9 mouse cellular contexts compared by ENCODE assay signal in the genomic region with DNA sequence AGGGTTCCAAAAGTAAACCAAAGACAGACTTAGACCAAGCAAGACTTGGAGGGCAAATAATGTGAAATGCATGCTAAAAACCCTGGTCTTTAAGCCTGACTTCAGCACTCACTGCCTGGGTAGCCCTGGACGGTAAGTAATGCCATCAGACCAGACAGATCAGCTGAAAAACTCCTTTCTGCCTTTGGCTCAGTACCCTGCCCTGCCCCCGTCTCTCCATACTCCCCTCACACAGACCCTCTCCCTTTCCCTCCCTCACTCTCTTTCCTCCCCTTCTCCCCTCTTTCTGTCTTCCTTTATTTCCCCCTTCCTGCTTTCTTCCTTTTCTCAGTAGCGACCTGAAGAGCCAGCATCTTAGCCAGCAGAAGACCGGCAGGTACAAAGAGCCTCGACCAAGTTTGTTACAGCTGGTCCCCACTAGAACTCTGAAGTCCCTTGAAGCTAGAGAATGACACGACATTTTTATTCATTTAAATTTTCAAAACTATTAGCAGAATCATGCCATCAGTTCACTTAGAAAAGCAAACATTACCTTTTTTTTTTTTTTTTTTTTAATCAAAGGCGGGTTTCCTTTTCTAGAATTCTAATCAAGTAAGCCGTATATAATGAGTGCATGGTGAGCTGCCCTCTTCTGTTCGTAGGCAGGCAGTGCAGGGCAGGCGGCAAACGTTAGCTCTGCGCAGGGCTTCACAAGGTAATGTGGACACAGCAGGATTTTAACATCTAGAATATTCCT. TPM values are rescaled to one million over a fixed set of nuclear protein-coding genes. Genes with fewer than 3 reads are reported as not detected.
DNase-seq lines count a peak whose midpoint lies in the region; ATAC-seq and TF ChIP-seq lines count a peak whose summit lies in the region.
"Had no signal": no experiment of that assay in that cellular context is flagged by ENCODE, and none has a peak within 500 bp of the region (broad histone marks: within the 10 kb centered on the region; RNA-seq: fewer than 3 reads in every experiment).

No protein-coding gene starts in this region.

- no peaks in the 10 kb centered on the region for H3K4me1 ChIP-seq in heart, postnatal 0 days (ENCODE audit: control insufficient read depth, insufficient read depth)
- no peaks in the 10 kb centered on the region for H3K4me1 ChIP-seq in heart, embryonic 12.5 days (replicated peaks)
- H3K4me1 ChIP-seq in forebrain, embryonic 13.5 days, result no peaks in the 10 kb centered on the region
- H3K4me1 ChIP-seq in intestine, embryonic 16.5 days (ENCODE audit: control insufficient read depth, insufficient read depth, low read length), result no peaks in the 10 kb centered on the region
- H3K4me1 ChIP-seq: limb, embryonic 15.5 days had no signal

- no peaks in the 10 kb centered on the region for H3K36me3 ChIP-seq in heart, postnatal 0 days (replicated peaks; ENCODE audit: control insufficient read depth, insufficient read depth, low read length)
- H3K36me3 ChIP-seq in heart, embryonic 12.5 days, result no peaks in the 10 kb centered on the region
- no peaks in the 10 kb centered on the region for H3K36me3 ChIP-seq in forebrain, embryonic 13.5 days (ENCODE audit: poor library complexity, severe bottlenecking)
- H3K36me3 ChIP-seq in intestine, embryonic 16.5 days (ENCODE audit: control insufficient read depth, insufficient read depth, low read length), result no peaks in the 10 kb centered on the region
- H3K36me3 ChIP-seq: limb, embryonic 15.5 days had no signal

- no peak for TF ChIP-seq EP300 in heart, postnatal 0 days (IDR thresholded peaks at IDR 0.05; ENCODE audit: low read depth)

- TF ChIP-seq CTCF in heart, postnatal 0 days (IDR thresholded peaks at IDR 0.05; ENCODE audit: low read depth), result peak; percentile 77

- no peak overlapping the region for H3K4me2 ChIP-seq in heart, postnatal 0 days (ENCODE audit: low read depth, low read length)
- no peak overlapping the region for H3K4me2 ChIP-seq in heart, embryonic 12.5 days
- 0 out of 2 replicates have a peak overlapping the region, but pooled peaks have one; percentile 9 for H3K4me2 ChIP-seq in forebrain, embryonic 13.5 days
- no peak overlapping the region for H3K4me2 ChIP-seq in intestine, embryonic 16.5 days (ENCODE audit: low read depth, low read length)
- H3K4me2 ChIP-seq: limb, embryonic 15.5 days had no signal

- intact Hi-C loops in left cerebral cortex, postnatal 4 days (cut with DNase I), result loop anchor here (5.0 to 10.0 kb wide), 2 partner anchors 133 to 525 kb away; no protein-coding TSS in a partner anchor

- no peak overlapping the region for H3K4me3 ChIP-seq in heart, postnatal 0 days (ENCODE audit: low read depth, low read length)
- no peak overlapping the region for H3K4me3 ChIP-seq in heart, embryonic 12.5 days
- H3K4me3 ChIP-seq in forebrain, embryonic 13.5 days, result no peak overlapping the region
- H3K4me3 ChIP-seq in intestine, embryonic 16.5 days (ENCODE audit: low read length), result no peak overlapping the region
- H3K4me3 ChIP-seq: limb, embryonic 15.5 days had no signal

- ATAC-seq in heart, postnatal 0 days (ENCODE audit: insufficient read depth, low read depth), result peak; percentile 67; the same call in 1 of the 2 replicates
- no peak for ATAC-seq in heart, embryonic 12.5 days (ENCODE audit: insufficient number of reproducible peaks, low FRiP score)
- ATAC-seq in forebrain, embryonic 13.5 days, result peak; percentile 91
- 0 out of 2 replicates have a peak, but pooled peaks have one; percentile 52 for ATAC-seq in intestine, embryonic 16.5 days
- ATAC-seq in monocyte, adult 5-6 weeks (replicated peaks; ENCODE audit: insufficient number of reproducible peaks, low FRiP score, low TSS enrichment, poor library complexity, severe bottlenecking), result no peak

- no peak overlapping the region for H3K9ac ChIP-seq in heart, postnatal 0 days (replicated peaks; ENCODE audit: low read depth, low read length)
- no peak overlapping the region for H3K9ac ChIP-seq in heart, embryonic 12.5 days
- no peak overlapping the region for H3K9ac ChIP-seq in forebrain, embryonic 13.5 days
- no peak overlapping the region for H3K9ac ChIP-seq in intestine, embryonic 16.5 days (ENCODE audit: low read depth, low read length)
- H3K9ac ChIP-seq: limb, embryonic 15.5 days had no signal

- H3K27ac ChIP-seq in heart, postnatal 0 days (ENCODE audit: low read depth), result no peak overlapping the region
- H3K27ac ChIP-seq in heart, embryonic 12.5 days (ENCODE audit: poor library complexity, severe bottlenecking), result no peak overlapping the region
- no peak overlapping the region for H3K27ac ChIP-seq in forebrain, embryonic 13.5 days
- no peak overlapping the region for H3K27ac ChIP-seq in intestine, embryonic 16.5 days (ENCODE audit: low read length)
- H3K27ac ChIP-seq: limb, embryonic 15.5 days had no signal

- 0 out of 2 replicates have a peak, but pooled peaks cover 10% of the 10 kb centered on the region for H3K27me3 ChIP-seq in heart, postnatal 0 days (ENCODE audit: control insufficient read depth, insufficient read depth, low read length)
- no peaks in the 10 kb centered on the region for H3K27me3 ChIP-seq in heart, embryonic 12.5 days (replicated peaks)
- H3K27me3 ChIP-seq in forebrain, embryonic 13.5 days, result no peaks in the 10 kb centered on the region
- H3K27me3 ChIP-seq in intestine, embryonic 16.5 days (replicated peaks; ENCODE audit: control insufficient read depth, insufficient read depth, low read length), result no peaks in the 10 kb centered on the region
- H3K27me3 ChIP-seq: limb, embryonic 15.5 days had no signal

- no peaks in the 10 kb centered on the region for H3K9me3 ChIP-seq in heart, postnatal 0 days (replicated peaks; ENCODE audit: control insufficient read depth, low read length)
- H3K9me3 ChIP-seq in heart, embryonic 12.5 days (replicated peaks), result no peaks in the 10 kb centered on the region
- H3K9me3 ChIP-seq in forebrain, embryonic 13.5 days (replicated peaks), result no peaks in the 10 kb centered on the region
- no peaks in the 10 kb centered on the region for H3K9me3 ChIP-seq in intestine, embryonic 16.5 days (ENCODE audit: control insufficient read depth, low read length)
- H3K9me3 ChIP-seq: limb, embryonic 15.5 days had no signal

- WGBS in heart, postnatal 0 days, result 24% methylated on average over 12 of the region's 12 CpGs
- 23% methylated on average over 12 of the region's 12 CpGs for WGBS in heart, embryonic 12.5 days
- WGBS in forebrain, embryonic 13.5 days, result 25% methylated on average over 12 of the region's 12 CpGs
- WGBS in intestine, embryonic 16.5 days, result 26% methylated on average over 12 of the region's 12 CpGs

- peak; percentile 44 for DNase-seq in heart, postnatal 0 days (ENCODE audit: low spot score)
- DNase-seq in adrenal gland, postnatal 36 days, result peak; percentile 46 to 58
- peak; percentile 45 for DNase-seq in left cerebral cortex, postnatal 4 days
- peak; percentile 42 for DNase-seq in naive thymus-derived CD4-positive, alpha-beta T cell, adult 2 months (ENCODE audit: low read depth)

RNA-seq across cellular contexts. Expression of a gene that starts 48.5 kb away (rescaled TPM):
- 3.5 and 3.6 TPM in 2 replicates for total RNA-seq in heart, postnatal 0 days (2014; rRNA removed; ENCODE audit: low replicate concordance)
- polyA plus RNA-seq in heart, postnatal 0 days (2015; fragmentation: Nextera tagmentation; extraction: Ambion mirVana), result 1.7 and 1.9 TPM in 2 replicates
- polyA plus RNA-seq in heart, embryonic 12.5 days (2016; fragmentation: Nextera tagmentation; extraction: Ambion mirVana), result 5.1 and 6.0 TPM in 2 replicates
- 10 to 100 TPM; 19.1 to 22.3 TPM for total RNA-seq in adrenal gland, postnatal 36 days (2021)
- polyA plus RNA-seq in forebrain, embryonic 13.5 days (2015; fragmentation: Nextera tagmentation; extraction: Ambion mirVana), result 7.6 and 8.5 TPM in 2 replicates
- polyA plus RNA-seq in intestine, embryonic 16.5 days (2015; fragmentation: Nextera tagmentation; extraction: Ambion mirVana), result 2.9 and 3.0 TPM in 2 replicates
- total RNA-seq in left cerebral cortex, postnatal 4 days (2021), result 10 to 100 TPM; 41.2 to 43.3 TPM
- total RNA-seq in monocyte, adult 5-6 weeks (2017), result 1.1 to 3.1 TPM (median 1.2 TPM) in 3 replicates

Comparison
In these comparisons a context has a peak if more than half of its experiments do, and no peak if none do; other contexts are left out.
1. ATAC-seq: peak in heart, postnatal 0 days (single experiment), forebrain, embryonic 13.5 days (single experiment) and intestine, embryonic 16.5 days (single experiment); none in heart, embryonic 12.5 days (single experiment) and monocyte, adult 5-6 weeks (single experiment).
2. Peak in every context shown above with its lines, with median percentiles within 50 percentile points of each other: DNase-seq.